Mouse (Mus musculus): ENCODE measurements around the gene Mrps24.

Mrps24 gene

GRCm38 (mm10) chr11:5715630-5716105 lies at the start of gene Mrps24:
TSS of gene Mrps24 (minus strand) at chr11:5715680.
- DNase-seq (ENCODE audit: low read depth, low spot score) = no peak

GRCm38 (mm10) chr11:5762633-5762982 lies 47.1 kb upstream of the Mrps24 start:
- DNase-seq (ENCODE audit: low read depth, low spot score) = no peak

- DNase-seq (ENCODE audit: low read depth, low spot score) = peak; percentile 87
These were observed 46.5 kb upstream of the Mrps24 start, which contains the start of gene Urgcp for GRCm38 (mm10) chr11:5761820-5762632. TSS of gene Urgcp (minus strand) at chr11:5762376.

DNA sequence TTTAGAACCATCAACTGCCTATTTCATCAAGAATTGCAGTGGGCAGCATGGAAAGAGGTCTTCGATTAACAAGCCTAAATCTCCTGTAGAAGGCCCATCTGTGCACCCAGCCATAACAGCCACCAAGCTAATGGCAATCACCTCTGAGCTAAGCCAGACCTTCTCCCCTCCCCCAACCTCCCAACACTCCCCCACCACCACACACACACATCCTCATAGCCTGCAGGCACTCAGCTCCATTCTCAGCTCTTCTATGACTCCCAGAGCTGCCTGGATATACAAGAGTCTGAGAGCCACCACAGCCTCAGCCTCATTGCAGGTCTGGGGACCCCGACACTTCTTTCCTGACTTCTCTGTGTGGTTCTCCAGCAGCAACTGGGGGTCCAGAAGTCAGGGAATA lies 38.3 kb upstream of the Mrps24 start:
- no peak for DNase-seq (ENCODE audit: low read depth, low spot score)

DNA sequence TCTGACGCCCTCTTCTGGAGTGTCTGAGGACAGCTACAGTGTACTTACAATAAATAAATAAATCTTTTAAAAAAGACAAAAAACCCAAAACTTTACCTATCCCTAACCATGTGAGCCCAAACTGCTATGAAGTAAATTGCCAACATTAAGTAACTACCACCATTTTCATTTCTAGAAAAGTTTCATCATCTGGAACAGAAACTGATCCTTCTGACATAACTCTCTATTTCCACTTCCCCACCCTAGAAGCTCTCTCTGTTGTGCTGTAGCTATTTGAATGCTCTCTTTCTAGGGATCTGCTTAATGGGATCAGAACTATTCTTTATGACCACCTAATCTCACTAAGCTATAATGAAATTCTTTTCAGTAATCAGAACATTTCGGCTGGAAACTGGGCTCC lies 29.5 kb upstream of the Mrps24 start:
- DNase-seq (ENCODE audit: low read depth, low spot score) = no peak

DNA sequence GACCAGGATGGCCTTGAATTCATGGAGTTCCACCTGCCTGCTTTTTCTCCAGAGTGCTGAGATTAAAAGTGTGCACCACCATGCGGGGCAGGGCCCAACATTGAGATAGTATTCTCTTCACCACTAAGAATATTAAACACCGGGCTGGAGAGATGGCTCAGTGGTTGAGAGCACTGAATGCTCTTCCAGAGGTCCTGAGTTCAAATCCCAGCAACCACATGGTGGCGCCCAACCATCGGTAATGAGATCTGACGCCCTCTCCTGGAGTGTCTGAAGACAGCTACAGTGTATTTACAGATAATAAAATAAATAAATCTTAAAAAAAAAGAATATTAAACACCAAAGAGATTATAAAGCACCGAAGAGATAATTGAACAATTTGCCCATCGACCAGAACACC lies 26.6 kb upstream of the Mrps24 start:
- no peak for DNase-seq (ENCODE audit: low read depth, low spot score)

DNA sequence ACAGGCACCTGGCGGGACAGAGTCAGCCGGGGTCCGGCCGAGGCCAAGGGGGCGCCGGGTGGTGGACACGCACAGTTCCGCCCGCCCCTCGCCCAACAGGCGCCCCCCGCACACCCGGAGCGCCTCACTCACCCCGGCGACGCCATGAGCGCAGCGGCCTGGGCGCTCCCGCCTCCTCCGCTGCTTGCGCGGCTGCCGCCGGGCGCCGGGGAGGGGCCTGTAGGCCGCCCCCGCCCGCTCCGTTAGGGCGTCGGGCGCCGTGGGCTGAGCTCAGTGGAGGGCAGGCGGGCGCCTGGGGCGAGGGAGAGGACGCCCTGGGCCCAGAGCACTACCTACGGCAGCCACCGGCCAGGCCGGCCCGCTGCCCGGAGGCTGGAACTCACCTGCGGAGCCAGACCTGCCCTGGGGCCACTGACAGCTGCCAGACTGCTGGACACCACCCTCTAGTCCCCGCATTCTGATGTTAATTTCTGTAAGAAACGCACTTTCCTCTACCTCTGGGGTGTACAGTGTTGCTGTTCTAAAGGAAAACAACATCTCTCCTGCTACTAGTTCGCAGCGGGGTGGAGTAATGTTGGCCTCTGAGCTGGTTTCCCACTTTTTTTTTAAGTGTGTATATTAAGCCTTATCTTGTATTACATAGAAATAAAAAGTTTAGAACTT lies 25.6 kb upstream of the Mrps24 start:
- peak; percentile 26 for DNase-seq (ENCODE audit: low read depth, low spot score)

DNA sequence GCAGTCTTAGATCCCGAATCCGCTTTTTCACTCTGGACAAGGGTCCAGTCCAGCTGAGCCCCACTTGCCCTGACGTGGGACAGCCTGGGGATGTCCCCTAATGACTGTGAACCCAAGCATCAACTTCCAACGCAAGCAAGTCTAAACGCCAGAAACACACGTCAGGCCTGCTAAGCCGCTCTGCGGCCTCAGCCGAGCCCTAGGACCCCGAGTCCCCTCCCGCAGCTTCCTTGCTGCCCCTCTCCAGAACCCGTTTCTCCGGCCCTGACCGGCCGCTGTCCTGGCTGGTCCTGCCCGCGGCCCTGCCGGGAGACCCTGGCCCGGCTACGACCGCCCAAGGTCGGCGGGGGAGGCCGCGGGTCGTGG lies 25.1 kb upstream of the Mrps24 start:
- no peak for DNase-seq (ENCODE audit: low read depth, low spot score)

DNA sequence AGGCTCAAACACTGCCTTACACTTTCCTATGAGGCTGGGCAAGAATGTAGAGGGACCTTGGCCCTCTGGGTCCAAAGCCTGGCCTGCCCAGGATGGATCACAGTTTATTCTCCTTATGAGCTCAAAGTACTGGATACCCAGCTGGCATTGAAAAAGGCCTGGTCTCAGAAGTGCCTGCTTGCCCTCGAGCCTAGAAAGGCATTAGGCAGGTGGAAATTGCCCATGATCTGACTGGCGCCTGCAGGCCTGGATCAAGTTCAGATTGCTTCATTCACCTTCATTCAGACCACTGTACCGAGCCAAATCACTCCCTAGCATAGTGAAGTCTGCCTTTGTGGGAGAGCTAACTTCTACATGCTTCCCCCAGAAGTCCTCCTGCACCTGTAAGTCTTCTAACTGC lies 24.4 kb upstream of the Mrps24 start:
- no peak for DNase-seq (ENCODE audit: low read depth, low spot score)

- no peak for DNase-seq (ENCODE audit: low read depth, low spot score)
These were observed 23.6 kb upstream of the Mrps24 start for GRCm38 (mm10) chr11:5738888-5739632.

DNA sequence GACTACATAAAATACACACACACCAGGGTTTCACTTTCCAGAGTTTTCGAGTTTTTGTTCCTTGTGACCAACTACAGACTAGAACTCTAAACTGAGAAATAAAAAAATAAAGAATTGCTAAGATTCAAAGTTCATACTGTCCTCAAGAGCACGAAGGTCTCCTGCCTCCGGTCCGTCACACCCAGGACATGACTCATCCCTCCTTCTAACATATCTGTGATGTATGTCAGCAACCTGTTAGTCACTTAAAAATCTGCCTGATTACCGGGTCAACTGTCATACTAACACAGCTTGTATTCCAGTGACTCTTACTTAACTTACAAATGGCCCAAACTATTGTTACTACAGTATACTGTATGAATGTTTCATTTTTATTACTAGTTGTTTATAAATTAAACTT lies 21.7 kb upstream of the Mrps24 start:
- DNase-seq (ENCODE audit: low read depth, low spot score) = no peak

DNA sequence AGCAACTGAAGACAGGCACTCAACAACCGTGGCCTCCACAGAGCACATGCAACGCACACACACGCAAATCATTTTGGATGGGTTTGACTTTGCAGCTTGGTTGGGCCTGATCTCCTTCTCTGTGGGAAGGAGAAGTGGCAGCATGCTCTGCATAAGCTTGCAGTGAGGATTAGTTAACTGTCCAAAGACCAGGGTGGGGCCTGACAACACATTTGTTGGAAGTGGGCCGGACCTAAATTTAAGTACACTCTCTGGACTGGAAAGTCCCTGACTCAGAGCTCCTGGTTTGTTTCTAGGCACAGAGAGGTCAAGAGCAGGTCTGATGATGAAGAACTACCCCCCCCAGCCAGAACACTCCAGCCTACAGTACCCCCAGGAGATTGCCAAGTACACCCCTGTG lies 18.8 kb upstream of the Mrps24 start:
- DNase-seq (ENCODE audit: low read depth, low spot score) = no peak

GRCm38 (mm10) chr11:5732401-5732800 lies 16.9 kb upstream of the Mrps24 start:
- DNase-seq (ENCODE audit: low read depth, low spot score) = no peak

DNA sequence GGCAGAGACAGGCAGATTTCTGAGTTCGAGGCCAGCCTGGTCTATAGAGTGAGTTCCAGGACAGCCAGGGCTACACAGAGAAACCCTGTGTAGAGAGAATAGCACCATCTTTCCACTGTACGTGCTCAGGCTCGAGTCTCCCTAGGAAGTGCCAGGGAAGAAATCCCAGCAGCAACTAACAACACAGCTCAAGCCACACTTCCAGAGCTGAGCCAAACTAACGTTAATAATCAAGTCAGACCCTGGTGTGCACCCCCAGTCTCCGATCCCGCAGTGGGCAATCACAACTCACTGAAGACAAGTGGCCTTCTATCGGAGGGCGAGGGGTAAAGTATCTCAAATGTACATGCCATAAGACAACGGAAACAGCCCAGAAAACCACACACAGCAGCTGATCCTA lies 14.1 kb upstream of the Mrps24 start:
- DNase-seq (ENCODE audit: low read depth, low spot score) = no peak

DNA sequence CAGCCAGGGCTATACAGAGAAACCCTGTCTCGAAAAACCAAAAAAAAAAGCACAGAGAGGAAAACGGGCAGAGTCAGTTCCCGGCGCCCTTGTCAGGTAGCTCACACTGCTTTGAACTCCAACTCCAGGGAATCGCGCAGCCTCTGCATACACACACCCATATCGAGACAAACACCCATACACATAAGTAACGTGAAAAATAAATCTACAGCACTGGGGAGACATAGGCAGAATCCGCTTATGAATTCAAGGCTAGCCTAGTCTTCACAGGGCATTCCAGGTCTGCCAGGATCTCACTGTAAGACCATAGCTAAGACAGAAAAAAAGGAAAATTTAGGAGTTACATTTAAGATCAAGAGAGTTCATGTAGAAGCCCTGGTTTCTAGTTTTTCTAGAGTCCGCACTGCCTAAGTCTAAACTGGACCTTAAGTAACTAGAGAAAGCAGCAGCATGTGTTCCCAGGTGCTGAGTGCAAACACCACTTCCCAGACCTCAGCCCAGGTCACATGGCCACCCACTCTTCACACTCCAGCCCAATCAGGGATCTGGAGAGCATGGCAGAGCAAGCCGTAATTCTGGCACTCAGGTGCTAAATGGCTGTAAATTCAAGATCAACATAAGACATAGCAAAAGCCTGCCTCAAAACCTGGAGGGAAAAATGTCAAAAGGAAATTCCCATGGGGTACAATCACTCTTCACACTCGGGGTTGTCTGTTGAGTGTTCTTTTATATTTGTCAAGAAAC lies 3.3 kb upstream of the Mrps24 start:
- DNase-seq (ENCODE audit: low read depth, low spot score) = no peak

GRCm38 (mm10) chr11:5716938-5717705 lies 1.6 kb upstream of the Mrps24 start:
- DNase-seq (ENCODE audit: low read depth, low spot score) = no peak

DNA sequence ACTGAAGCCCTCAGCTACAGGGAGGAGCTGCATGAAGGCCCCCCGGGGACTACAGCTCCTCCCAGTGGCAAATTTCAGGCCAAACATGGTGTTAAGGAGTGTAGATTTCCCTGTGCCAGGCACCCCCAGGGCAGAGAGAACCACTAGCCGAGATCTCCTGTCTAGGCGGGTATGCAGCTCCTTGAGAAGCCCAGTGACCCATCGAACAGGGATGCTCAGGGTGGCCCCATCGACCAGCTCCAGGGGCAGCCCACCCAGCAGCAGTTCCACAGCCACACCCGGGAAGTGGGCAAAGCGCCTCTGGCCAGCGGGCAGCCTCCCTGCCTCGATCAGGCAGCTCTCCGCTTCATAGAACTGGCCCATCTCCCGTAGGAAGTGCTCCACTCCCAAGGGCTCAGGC lies 766 bp upstream of the Mrps24 start:
- no peak for DNase-seq (ENCODE audit: low read depth, low spot score)

DNA sequence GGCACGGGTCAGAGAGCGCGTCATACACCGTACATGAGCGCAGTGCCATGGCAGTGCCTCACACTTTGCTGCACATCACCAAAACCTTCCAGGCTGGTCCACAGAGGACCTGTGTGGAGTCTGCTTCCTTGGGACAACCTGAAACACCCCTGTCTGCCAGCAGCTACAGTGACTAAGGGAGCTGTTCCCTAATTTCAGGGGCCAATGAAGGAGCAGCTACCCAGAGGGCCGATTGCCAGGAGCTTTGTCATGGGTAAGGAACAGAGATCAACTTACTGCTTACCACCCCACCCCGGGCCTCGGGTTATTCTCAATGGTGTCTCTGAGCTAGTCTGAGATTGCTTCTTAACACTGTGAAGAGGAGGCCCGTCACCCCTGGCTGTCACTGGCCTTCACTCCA lies 301 bp downstream of the Mrps24 start:
- no peak for DNase-seq (ENCODE audit: low read depth, low spot score)

GRCm38 (mm10) chr11:5707530-5708353 lies 7.7 kb downstream of the Mrps24 start:
- DNase-seq (ENCODE audit: low read depth, low spot score) = peak; percentile 81

- no peak for DNase-seq (ENCODE audit: low read depth, low spot score)
These were observed 8.5 kb downstream of the Mrps24 start for GRCm38 (mm10) chr11:5706874-5707529.
